Mouse (Mus musculus) C2C12 (cell line): ENCODE results near the gene Gse1.

Experiments
- CTCF ChIP-seq: IDR thresholded peaks from one replicate; pipeline ENCODE4 v1.5.1; 2011; ENCODE audit not compliant: control insufficient read depth, insufficient read depth, insufficient read length
- MAX ChIP-seq: IDR thresholded peaks from one replicate; pipeline ENCODE4 v1.6.1; 2011; ENCODE audit warnings: mild to moderate bottlenecking, control low read depth

DNA sequence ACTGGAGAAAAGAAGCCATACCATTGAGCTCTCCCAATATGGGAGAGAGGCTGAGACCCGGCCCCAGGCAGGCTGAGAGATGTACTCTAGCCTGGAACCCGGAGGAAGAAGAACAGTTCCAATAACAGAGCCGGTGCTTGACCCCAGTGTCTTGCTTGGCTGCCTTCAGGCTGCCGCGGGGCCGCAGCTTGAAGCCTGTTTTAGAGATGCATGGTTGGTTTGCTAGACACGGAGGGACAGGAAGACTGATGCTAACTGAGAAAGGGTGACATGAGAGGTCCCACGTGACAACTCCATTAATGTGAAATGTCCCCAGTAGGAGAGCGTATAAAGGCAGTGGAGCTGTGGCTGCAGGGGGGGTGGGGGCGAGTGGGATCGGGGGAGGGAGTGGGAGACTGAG lies 120.7 kb downstream of the Gse1 start:
- no peak for TF ChIP-seq MAX
- no peak for TF ChIP-seq CTCF
